Mouse (Mus musculus): ENCODE data around the gene Emid1. TPM values are rescaled to one million over a fixed set of nuclear protein-coding genes. Genes with fewer than 3 reads are reported as not detected.

The Emid1 gene
- polyA plus RNA-seq, 1 experiment from 2014 or later: 18.2 TPM

GRCm38 (mm10) chr11:5172861-5173260 lies 20.8 kb upstream of the Emid1 start:
- H3K27ac ChIP-seq (ENCODE audit: low read depth, low read length): no peak overlapping the region
- no peaks in the 10 kb centered on the region for H3K36me3 ChIP-seq (ENCODE audit: control insufficient read depth, insufficient read depth, low read length)
- peak; percentile 34; the same call in 1 of the 2 replicates for ATAC-seq
- no peak overlapping the region for H3K4me2 ChIP-seq (ENCODE audit: low read length)
- no peaks in the 10 kb centered on the region for H3K27me3 ChIP-seq (replicated peaks; ENCODE audit: control insufficient read depth, insufficient read depth, low read length)
- H3K4me3 ChIP-seq (ENCODE audit: low read length): no peak overlapping the region
- H3K9ac ChIP-seq (ENCODE audit: low read depth, low read length): no peak overlapping the region
- H3K9me3 ChIP-seq (ENCODE audit: control insufficient read depth, low read length): no peaks in the 10 kb centered on the region
- no peaks in the 10 kb centered on the region for H3K4me1 ChIP-seq (ENCODE audit: control insufficient read depth, insufficient read depth, low read depth, low read length)
- WGBS: 49% methylated on average over 3 of the region's 3 CpGs

- Histone ChIP-seq H3K36me3 (ENCODE audit: control insufficient read depth, insufficient read depth, low read length) (no peaks in the 10 kb centered on the region), H3K9me3 (ENCODE audit: control insufficient read depth, low read length) (no peaks in the 10 kb centered on the region), H3K9ac (ENCODE audit: low read depth, low read length) (no peak overlapping the region), H3K4me1 (ENCODE audit: control insufficient read depth, insufficient read depth, low read depth, low read length) (peaks cover 7% of the 10 kb centered on the region; the same call in 1 of the 2 replicates), H3K4me2 (ENCODE audit: low read length) (no peak overlapping the region), H3K27ac (ENCODE audit: low read depth, low read length) (no peak overlapping the region; the same call in 1 of the 2 replicates), H3K4me3 (ENCODE audit: low read length) (no peak overlapping the region), H3K27me3 (replicated peaks; ENCODE audit: control insufficient read depth, insufficient read depth, low read length) (no peaks in the 10 kb centered on the region)
- peak; percentile 79 for ATAC-seq
- WGBS: 55% methylated on average over 9 of the region's 9 CpGs
These were observed 15.3 kb upstream of the Emid1 start for GRCm38 (mm10) chr11:5167311-5167710.

GRCm38 (mm10) chr11:5165471-5165916 lies 13.4 kb upstream of the Emid1 start:
- no peaks in the 10 kb centered on the region for H3K9me3 ChIP-seq (ENCODE audit: control insufficient read depth, low read length)
- no peak overlapping the region for H3K4me2 ChIP-seq (ENCODE audit: low read length)
- H3K9ac ChIP-seq (ENCODE audit: low read depth, low read length): no peak overlapping the region
- H3K27ac ChIP-seq (ENCODE audit: low read depth, low read length): 0 out of 2 replicates have a peak overlapping the region, but pooled peaks have one; percentile 45
- no peaks in the 10 kb centered on the region for H3K36me3 ChIP-seq (ENCODE audit: control insufficient read depth, insufficient read depth, low read length)
- no peak overlapping the region for H3K4me3 ChIP-seq (ENCODE audit: low read length)
- no peaks in the 10 kb centered on the region for H3K27me3 ChIP-seq (replicated peaks; ENCODE audit: control insufficient read depth, insufficient read depth, low read length)
- ATAC-seq: peak; percentile 81
- WGBS: 16% methylated on average over 8 of the region's 8 CpGs
- H3K4me1 ChIP-seq (ENCODE audit: control insufficient read depth, insufficient read depth, low read depth, low read length): peaks cover 7% of the 10 kb centered on the region; the same call in 1 of the 2 replicates

GRCm38 (mm10) chr11:5164310-5164709 lies 12.3 kb upstream of the Emid1 start:
- Histone ChIP-seq H3K9ac (ENCODE audit: low read depth, low read length) (no peak overlapping the region), H3K4me3 (ENCODE audit: low read length) (no peak overlapping the region), H3K9me3 (ENCODE audit: control insufficient read depth, low read length) (no peaks in the 10 kb centered on the region), H3K27ac (ENCODE audit: low read depth, low read length) (no peak overlapping the region), H3K4me2 (ENCODE audit: low read length) (no peak overlapping the region), H3K4me1 (ENCODE audit: control insufficient read depth, insufficient read depth, low read depth, low read length) (peaks cover 7% of the 10 kb centered on the region; the same call in 1 of the 2 replicates), H3K36me3 (ENCODE audit: control insufficient read depth, insufficient read depth, low read length) (no peaks in the 10 kb centered on the region), H3K27me3 (replicated peaks; ENCODE audit: control insufficient read depth, insufficient read depth, low read length) (no peaks in the 10 kb centered on the region)
- WGBS: 38% methylated on average over 8 of the region's 8 CpGs
- no peak for ATAC-seq

GRCm38 (mm10) chr11:5163421-5163820 lies 11.4 kb upstream of the Emid1 start:
- WGBS: 92% methylated on average over 8 of the region's 8 CpGs
- no peak for ATAC-seq
- Histone ChIP-seq H3K9ac (ENCODE audit: low read depth, low read length) (no peak overlapping the region), H3K4me3 (ENCODE audit: low read length) (no peak overlapping the region), H3K27ac (ENCODE audit: low read depth, low read length) (no peak overlapping the region), H3K4me2 (ENCODE audit: low read length) (no peak overlapping the region), H3K27me3 (replicated peaks; ENCODE audit: control insufficient read depth, insufficient read depth, low read length) (no peaks in the 10 kb centered on the region), H3K36me3 (ENCODE audit: control insufficient read depth, insufficient read depth, low read length) (no peaks in the 10 kb centered on the region), H3K9me3 (ENCODE audit: control insufficient read depth, low read length) (no peaks in the 10 kb centered on the region), H3K4me1 (ENCODE audit: control insufficient read depth, insufficient read depth, low read depth, low read length) (peaks cover 7% of the 10 kb centered on the region; the same call in 1 of the 2 replicates)

GRCm38 (mm10) chr11:5160722-5161485 lies 8.8 kb upstream of the Emid1 start:
- H3K4me1 ChIP-seq (ENCODE audit: control insufficient read depth, insufficient read depth, low read depth, low read length): peaks cover 3% of the 10 kb centered on the region; the same call in 1 of the 2 replicates
- 73% methylated on average over 17 of the region's 17 CpGs for WGBS
- no peaks in the 10 kb centered on the region for H3K36me3 ChIP-seq (ENCODE audit: control insufficient read depth, insufficient read depth, low read length)
- H3K9me3 ChIP-seq (ENCODE audit: control insufficient read depth, low read length): no peaks in the 10 kb centered on the region
- no peak overlapping the region for H3K27ac ChIP-seq (ENCODE audit: low read depth, low read length)
- no peak overlapping the region for H3K4me3 ChIP-seq (ENCODE audit: low read length)
- H3K4me2 ChIP-seq (ENCODE audit: low read length): no peak overlapping the region
- ATAC-seq: no peak
- H3K27me3 ChIP-seq (replicated peaks; ENCODE audit: control insufficient read depth, insufficient read depth, low read length): no peaks in the 10 kb centered on the region
- no peak overlapping the region for H3K9ac ChIP-seq (ENCODE audit: low read depth, low read length)

- Histone ChIP-seq H3K9me3 (ENCODE audit: control insufficient read depth, low read length) (no peaks in the 10 kb centered on the region), H3K4me1 (ENCODE audit: control insufficient read depth, insufficient read depth, low read depth, low read length) (peaks cover 8% of the 10 kb centered on the region), H3K27me3 (replicated peaks; ENCODE audit: control insufficient read depth, insufficient read depth, low read length) (no peaks in the 10 kb centered on the region), H3K4me3 (ENCODE audit: low read length) (no peak overlapping the region), H3K4me2 (ENCODE audit: low read length) (no peak overlapping the region), H3K27ac (ENCODE audit: low read depth, low read length) (no peak overlapping the region), H3K9ac (ENCODE audit: low read depth, low read length) (no peak overlapping the region), H3K36me3 (ENCODE audit: control insufficient read depth, insufficient read depth, low read length) (no peaks in the 10 kb centered on the region)
- WGBS: 84% methylated on average over 11 of the region's 11 CpGs
- ATAC-seq: no peak
These were observed 6.0 kb upstream of the Emid1 start for GRCm38 (mm10) chr11:5158056-5158455.

GRCm38 (mm10) chr11:5154961-5155805 lies 3.1 kb upstream of the Emid1 start:
- WGBS: 39% methylated on average over 10 of the region's 10 CpGs
- Histone ChIP-seq H3K9ac (ENCODE audit: low read depth, low read length) (peak overlapping the region; percentile 5), H3K27ac (ENCODE audit: low read depth, low read length) (0 out of 2 replicates have a peak overlapping the region, but pooled peaks have one; percentile 19), H3K4me1 (ENCODE audit: control insufficient read depth, insufficient read depth, low read depth, low read length) (peaks cover 13% of the 10 kb centered on the region), H3K4me2 (ENCODE audit: low read length) (no peak overlapping the region), H3K27me3 (replicated peaks; ENCODE audit: control insufficient read depth, insufficient read depth, low read length) (no peaks in the 10 kb centered on the region), H3K4me3 (ENCODE audit: low read length) (no peak overlapping the region), H3K9me3 (ENCODE audit: control insufficient read depth, low read length) (no peaks in the 10 kb centered on the region), H3K36me3 (ENCODE audit: control insufficient read depth, insufficient read depth, low read length) (no peaks in the 10 kb centered on the region)
- ATAC-seq: peak; percentile 12; the same call in 1 of the 2 replicates

GRCm38 (mm10) chr11:5151247-5151630 lies 818 bp downstream of the Emid1 start:
- no peaks in the 10 kb centered on the region for H3K9me3 ChIP-seq (ENCODE audit: control insufficient read depth, low read length)

More at GRCm38 (mm10) chr11:5151247-5151630, 818 bp downstream of the Emid1 start:
- H3K27ac ChIP-seq (ENCODE audit: low read depth, low read length): no peak overlapping the region
- H3K4me1 ChIP-seq (ENCODE audit: control insufficient read depth, insufficient read depth, low read depth, low read length): peaks cover 16% of the 10 kb centered on the region
- H3K27me3 ChIP-seq (replicated peaks; ENCODE audit: control insufficient read depth, insufficient read depth, low read length): no peaks in the 10 kb centered on the region
- 12% methylated on average over 4 of the region's 4 CpGs for WGBS
- no peaks in the 10 kb centered on the region for H3K36me3 ChIP-seq (ENCODE audit: control insufficient read depth, insufficient read depth, low read length)
- peak overlapping the region; percentile 97 for H3K4me2 ChIP-seq (ENCODE audit: low read length)
- H3K9ac ChIP-seq (ENCODE audit: low read depth, low read length): peak overlapping the region; percentile 80; the same call in 1 of the 2 replicates
- H3K4me3 ChIP-seq (ENCODE audit: low read length): peak overlapping the region; percentile 59
- no peak for ATAC-seq
